Mouse (Mus musculus) embryo, embryonic 10 days (tissue): ENCODE data around the gene Tmem51.

Experiments used
- DNase-seq: peaks from one replicate; pipeline ENCODE4 v3.0.0-alpha.2; 2015; ENCODE audit warnings: low spot score

Gene Tmem51

DNA sequence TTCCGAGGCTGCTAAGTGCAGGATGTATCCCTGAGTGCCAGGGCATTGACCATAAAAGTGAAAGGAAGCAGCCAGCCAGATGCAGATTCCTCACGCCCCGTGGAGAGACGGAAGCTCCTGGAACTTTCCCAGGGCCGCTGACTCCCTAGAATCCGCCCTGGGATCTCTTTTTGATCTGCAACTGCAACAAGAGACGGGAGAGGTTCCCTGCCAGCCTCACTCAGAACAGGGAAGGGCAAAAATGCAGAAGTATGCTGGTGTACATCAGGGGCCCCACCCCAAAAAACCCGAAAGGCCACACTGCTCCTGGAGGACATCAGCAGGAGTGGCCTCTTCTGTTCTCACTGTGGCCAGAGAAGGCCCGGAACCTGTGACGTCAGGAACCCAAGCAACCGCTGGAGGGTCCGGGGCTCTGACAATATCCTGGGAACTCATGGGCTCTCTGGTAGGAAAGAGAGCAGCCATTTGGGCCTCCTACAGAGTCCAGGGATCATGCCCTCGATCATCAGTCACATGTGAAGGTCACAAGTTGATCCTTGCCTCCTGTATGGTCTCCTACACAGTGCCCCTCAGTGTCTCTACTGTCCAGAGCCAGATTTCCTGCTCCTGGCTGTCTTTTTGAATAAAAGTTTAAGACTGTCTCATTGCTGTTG is 2.3 kb downstream of the Tmem51 start:
- no peak for DNase-seq

DNA sequence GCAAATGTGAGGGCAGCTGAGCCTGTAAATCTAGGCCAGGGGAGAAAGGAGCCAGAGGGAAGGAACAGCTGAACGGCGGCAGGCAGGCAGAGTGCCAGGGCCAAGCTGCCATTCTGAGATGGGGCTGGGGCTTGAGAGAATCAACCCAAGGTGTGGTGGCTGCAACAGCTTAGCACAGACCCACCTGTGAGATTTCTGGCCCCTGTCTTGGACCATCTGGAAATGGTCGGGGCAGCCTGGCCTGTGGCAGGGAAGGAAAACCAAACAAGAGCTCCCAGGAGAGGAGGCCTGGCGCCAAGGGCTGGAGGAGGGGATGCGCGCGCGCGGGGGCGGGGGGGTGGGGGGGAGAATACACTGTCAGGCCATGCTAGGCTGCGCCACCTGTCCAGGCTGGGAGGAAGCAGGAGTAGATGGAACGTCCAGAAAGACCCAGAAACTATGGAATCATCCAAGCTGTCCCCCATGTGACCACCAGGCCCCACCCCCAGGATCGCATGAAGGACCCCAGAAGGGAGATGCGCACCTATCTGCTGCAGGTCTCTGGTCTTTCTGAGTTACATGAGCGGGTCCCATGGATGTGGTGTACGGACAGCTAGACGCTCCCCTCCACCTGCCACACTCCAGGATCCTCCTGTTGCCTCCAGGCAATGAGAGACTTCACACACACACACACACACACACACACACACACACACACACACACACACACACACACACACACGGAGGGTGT is 3.0 kb downstream of the Tmem51 start:
- DNase-seq = no peak

DNA sequence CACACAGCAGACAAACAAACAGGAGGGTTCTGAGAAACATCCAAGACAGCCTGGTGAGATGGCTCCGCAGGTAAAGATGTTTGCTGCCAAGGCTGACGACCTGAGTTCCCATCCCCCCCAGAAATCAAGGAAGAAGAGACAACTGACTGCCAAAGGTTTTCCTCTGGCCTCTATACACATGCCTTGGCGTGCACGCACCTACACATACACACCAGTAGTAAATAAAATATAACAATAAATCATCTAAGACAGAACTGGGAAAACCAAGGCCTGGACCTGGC is 3.7 kb downstream of the Tmem51 start:
- DNase-seq = no peak

DNA sequence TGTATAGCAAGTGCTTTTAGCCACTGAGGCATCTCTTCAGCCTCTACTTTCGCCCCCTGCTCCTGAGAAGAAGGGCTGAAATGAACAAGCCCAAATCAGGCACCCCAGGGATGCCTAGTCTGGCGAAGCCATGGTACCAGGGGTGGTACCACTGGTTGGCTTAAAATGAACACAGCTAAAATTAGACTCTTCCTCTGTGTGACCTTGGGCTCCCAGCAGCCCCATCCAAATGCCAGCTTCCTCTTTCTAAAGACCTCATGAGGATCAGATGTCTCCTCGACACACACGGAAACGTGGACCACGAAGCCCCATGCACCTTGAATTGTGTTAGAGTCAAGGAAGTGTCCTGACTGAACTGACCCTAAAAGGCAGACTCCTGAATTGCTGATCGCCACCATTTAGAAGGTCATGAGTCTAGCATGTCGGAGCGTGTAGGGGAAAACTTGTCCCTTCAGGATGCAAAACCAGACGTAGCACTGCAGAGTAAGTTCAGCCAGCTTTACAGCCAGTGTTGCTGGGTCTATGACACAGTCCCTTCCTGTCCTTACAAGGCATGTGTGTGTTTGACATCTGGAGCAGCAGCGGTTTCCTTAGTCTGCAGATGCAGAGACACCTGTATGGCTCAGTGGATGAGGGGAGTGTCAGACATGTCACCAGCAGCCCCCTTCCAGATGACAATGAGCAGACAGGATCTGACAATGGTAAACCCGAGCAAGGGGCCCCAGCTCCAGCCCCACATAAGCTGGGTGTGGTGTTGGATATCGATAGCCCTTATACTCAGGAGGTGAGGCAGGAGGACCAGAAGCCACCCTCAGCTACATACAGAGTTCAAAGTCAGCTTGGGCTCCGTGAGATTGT is 4.2 kb downstream of the Tmem51 start:
- DNase-seq = no peak

DNA sequence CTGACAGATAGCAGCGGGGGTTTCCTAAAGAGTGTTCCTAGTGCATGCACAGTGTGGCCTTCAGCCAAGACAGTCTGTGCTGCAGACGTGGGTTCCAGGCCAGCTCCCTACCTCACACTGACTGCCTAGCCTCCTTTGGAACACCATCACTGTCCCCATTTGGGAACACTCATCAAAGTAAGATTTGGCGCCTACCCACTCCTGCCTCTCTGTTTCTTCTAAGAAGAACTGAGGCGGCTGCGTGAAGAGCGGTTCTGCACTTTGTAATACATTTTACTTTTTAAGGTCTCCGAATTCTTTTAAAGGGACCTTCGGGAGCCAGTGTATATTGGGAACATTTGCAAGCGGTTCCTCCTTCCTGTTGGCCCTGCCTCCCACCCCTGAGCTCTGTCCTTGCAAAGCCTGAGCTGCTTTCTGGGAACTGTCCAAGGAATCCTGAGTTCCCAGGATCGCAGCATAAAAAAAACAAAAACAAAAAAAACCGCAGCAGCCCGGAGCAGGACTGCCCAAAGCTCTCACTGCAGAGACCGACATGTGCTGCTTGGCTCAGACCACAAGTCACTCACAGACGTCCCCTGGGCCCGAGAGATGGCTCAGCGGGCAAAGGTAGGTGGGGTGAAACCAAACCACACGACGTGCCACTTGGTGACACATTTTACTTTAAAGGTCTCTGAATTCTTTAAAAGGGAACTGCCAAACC is 6.4 kb downstream of the Tmem51 start:
- no peak for DNase-seq

DNA sequence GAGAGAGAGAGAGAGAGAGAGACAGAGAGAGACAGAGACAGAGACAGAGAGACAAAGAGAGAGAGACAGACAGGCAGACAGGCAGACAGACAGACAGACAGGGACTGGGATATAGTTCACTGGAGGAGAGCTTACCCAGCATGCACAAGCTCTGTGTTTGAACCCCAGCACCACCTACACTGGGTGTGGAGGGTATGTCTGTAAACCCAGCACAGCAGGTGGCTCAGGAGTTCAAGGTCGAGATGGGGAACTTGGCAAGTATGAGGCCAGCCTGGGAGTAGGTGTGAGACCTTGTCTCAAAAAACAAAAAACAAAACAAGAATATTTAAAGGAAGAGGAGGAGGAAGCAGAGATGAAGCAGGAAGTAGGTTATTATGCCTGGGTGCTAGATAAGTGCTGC is 7.2 kb downstream of the Tmem51 start:
- DNase-seq = no peak

DNA sequence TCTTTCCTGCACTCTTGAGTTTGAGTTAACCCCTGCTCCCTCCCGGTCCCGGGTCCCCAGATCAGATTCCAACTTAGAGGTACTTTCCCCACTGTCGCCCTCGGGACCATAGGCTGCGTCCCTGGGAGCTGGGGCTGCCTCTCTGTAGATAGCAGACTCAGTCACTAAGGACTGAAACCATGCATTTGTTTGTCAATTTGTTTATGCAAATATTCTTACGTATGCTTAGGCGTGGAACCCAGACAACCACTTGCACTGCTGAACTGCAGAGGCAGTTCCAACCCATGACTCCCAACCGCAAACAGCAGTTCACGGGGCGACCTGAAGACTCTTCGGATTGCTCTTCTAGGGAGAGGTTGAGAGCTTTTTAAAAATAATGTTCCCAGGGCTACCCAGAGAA is 8.2 kb downstream of the Tmem51 start:
- DNase-seq = no peak

DNA sequence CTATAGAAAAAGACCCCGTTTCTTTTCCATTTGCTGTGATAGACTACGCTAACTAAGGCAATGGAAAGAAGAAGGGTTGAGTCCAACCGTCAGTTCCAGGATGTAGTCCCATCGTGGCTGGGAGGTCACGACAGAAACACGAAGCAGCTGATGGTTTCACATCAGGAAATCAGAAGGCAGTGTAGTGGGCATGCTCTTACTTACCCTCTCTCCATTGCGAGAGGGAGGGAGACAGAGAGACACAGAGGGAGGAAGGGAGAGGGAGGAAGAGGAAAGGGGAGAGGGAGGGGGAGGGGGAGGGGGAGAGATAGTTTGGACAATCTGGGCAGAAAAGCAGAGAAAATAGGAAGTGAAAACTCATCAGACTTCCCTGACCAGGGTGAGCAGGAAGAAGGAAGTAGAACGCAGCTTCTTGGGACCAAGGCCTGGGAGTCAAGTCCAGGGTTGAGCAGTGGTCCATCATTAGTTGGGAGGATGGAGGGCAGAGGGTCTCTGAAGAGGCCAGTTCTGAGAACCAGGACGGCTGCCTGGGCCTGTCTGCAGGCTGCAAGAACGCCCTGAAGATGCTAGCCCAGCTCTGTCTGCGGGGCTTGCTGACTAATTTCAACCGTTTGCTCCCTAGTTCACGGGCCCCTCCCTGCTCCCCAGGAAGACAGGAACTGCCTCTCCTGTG is 9.9 kb downstream of the Tmem51 start:
- DNase-seq = no peak

DNA sequence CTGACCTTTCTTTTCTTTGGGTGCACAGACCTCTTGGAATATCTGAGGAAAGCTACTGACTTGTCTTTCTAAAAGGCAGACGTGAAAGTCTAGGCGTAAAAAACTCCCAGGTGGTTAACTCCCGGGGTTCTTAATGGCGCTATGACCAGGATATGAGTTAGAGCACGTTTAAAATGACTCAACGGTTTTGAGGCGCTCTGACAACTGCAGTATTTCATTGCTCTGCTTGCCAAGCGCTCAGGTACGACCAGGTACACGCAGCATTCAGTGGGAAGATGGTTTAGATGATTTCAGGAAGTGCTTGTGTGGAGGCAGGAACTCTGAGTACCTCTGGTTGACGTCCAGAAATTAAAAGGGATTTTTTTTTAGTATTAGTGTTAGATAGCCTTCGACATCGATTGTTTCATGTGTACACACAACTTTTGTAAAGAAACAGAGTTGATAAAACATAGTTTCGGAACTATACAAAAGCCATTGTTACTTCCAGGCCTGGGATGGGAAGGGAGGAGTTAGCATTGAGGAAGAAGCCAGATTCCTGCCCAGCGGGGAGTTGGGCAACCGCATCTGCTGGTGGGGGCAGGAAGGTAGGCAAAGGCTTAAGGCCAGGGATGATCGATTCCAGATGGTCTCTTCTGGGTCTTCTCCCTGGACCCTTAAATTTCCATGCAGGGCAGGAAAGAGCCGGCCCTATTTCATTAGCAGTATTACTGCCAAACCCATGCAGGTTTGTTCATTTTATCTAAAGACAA is 12.7 kb downstream of the Tmem51 start:
- peak; percentile 84 for DNase-seq

DNA sequence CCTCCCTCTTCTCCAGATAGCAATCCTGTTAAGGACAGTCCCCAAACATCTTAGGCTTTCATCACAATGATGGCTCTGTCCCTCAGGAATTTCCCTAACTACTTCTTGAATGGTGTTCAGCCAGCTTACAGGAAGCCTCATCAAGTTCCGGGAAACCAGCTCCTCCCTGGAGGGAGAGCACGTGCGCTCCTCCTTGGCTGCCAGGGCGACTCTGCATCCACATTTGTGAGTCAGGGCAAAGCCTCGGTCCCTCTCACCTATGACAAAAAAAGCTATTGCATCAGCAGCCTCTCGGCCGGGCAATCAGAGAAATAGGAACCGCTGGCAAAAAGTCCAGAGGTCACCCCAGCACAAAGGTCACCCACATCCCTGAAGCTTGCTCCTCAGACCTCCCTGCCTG is 13.3 kb downstream of the Tmem51 start:
- DNase-seq = peak; percentile 48

DNA sequence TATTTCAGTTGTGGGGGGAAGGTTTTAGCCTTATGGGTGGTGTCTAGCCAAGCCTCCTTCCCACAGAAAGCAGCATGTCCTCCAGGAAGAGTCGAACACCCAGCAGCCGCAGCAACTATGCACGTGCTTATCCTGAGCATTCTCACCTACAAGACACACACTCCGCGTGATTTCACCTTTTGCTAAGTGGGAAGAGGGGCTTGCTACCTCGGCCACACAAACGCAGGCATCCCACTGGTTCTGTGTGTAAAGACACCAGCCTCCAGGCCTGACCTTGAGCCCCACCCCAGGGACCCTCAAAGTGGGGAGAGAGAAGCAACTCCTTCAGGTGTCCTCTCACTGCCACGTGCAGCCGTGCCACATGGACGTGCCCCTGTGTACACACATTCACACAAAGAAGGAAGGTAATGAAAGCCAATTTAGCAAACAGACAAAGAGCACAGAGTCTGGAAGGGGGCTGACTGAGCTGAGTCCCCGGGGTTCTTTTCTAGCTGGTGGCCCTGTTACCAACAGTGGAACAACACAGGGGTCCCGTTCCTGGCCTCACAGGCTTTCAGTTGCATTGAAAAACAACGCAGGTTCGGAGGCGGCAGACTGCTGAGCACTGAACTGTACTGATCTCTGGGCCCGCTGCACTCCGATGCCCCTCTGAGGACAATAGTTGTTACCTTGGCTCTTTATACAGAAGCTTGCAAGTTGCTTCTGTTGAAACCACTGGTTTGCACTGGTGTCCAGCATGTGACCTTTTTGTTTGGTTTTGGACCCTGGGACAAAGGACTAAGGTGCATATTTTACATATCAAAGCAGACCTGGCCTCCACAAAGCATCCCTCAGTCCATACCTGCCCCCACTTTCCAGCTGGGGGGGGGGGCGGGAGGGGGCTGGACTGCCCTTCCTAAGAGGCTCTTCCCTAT is 14.9 kb downstream of the Tmem51 start:
- no peak for DNase-seq

DNA sequence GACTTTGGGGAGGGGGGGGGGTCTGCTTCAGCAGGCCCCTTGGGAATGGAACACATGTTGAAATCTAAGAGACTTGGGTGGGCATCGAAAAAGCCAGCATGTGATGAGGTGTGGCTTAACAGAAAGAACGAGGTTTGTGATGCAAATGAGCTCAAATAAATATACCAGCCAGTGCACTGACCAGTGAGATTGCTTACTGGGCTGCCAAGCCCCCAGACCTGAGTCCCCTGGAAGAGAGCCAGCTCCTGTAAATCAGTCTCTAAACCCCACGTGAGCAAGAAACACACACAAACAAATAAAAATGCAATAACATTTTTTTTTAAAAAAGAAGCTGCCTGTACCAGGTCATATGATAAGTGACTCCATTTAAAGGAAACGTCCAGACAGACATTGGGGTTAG is 17.5 kb downstream of the Tmem51 start:
- DNase-seq = no peak

DNA sequence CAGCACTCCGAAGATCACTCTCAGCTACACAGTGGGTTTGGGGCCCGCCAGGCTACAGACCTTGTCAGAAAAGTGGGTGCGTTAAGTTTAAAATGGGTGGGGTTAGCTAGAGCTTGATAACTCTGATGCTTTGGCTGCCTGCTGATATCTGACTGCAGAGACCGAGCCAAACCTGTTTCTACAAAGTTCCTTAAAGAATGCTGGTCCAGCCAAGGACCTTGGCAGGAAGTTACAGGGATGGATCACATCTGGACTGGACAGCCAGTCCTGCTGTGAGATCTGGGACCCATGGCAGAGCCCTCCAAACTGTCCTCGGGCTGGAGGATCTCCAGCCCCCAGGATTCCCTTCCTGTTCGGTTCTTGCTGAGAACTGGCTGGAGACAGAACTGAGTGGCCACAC is 18.3 kb downstream of the Tmem51 start:
- no peak for DNase-seq

DNA sequence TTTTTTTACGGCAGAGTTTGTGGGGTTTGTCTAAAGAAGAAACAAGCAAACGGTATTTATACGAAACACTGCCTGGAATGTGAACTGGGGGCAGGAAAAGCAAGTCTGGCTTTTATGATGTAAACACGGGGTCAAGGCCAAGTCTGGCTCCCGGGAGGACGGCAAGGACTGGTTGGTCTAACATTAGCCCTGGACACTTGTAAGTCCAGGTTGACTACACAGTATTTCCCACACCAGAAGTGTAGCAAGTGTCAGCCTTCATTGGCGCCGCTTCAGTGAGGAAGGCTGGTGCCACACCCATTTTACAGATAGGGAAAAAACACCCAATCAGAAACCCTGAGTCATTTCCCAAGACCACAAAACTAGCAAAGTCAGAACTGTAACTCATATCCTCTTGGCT is 18.8 kb downstream of the Tmem51 start:
- no peak for DNase-seq

DNA sequence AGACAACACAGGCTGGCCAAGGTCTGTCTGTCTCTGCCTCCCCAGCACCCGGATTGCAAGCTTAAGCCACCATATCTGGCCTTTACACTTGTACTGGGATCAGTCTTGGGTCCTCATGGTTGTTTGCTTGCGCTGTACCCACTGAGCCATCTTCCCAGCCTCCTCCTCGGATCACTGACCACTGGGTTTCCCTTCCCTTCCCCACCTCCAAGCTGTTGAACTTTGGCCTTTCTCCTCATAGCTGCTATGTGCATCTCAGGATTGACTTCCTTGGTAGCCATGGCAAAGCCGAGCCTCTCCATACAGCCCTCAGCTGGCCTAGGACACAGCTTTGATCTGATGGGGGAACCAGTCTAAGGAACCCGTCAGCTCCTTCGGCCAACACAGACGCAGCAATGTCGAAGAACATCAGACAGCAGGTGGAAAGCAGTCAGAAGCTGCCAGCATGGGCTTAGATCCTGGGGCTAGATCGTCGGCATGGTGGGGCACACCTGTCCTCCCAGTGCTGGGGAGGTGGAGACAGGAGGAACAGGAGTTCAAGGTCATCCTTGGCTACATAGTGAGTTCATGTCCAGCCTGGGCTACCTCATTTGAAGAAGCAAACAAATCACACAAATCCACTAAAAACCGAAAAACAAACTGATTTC is 19.4 kb downstream of the Tmem51 start:
- DNase-seq = no peak

DNA sequence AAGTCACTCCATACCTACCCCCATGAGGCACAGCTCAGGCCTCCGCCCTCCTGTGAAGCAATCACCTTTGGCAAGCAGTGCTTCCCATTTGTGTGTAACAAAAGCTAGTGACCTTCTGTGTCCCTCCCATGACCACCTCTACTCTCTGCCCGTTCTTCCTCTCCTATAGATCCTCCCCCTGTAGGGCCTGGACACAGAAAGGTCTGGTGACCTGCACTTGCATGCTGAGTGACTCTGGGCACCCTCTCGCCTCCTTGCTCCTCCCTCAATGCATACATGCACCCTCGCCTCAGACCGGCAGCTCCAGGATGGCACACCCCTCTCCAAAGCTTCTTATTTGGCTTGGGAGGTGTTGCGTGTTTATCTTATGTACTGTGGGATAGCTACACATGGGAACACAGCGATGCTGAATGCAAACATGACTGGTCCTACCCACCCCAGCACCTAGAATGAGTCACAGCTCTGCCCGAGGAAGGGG is 21.0 kb downstream of the Tmem51 start:
- DNase-seq = no peak

DNA sequence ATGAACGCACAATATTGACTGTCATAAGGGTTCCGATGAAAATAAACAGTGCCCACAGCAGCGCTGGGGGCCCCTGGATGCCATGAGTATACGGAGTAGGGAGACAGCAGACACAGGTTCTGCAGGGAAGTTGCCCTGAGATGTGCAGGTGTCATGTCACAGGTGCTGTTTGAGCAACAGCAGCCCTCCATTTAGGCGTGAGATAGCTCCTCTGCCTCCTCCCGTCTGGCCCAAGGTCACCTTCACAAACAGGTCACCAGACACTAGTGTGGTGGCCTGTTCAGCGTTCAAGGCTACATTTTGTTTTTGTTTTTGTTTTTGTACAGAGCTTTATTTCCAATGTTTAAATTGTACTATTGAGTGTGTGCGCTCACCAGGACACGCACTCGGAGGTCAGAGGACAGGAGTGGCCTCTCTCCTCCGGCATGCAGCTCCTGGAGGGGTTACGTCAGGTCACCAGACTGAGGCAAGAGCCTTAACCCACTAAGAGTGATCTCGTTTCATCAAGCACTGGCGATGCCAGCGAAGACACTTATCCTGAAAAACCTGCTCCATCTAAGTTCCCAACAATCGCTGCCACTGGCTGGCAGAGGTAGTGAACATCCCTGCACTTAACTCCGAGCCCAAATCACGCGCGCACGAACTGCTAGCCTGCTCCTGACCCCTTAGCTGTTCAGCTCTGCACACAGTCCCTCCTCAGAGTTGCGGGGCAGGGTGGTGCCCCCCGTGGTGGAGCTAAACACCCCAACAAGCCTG is 22.4 kb downstream of the Tmem51 start:
- DNase-seq = no peak

DNA sequence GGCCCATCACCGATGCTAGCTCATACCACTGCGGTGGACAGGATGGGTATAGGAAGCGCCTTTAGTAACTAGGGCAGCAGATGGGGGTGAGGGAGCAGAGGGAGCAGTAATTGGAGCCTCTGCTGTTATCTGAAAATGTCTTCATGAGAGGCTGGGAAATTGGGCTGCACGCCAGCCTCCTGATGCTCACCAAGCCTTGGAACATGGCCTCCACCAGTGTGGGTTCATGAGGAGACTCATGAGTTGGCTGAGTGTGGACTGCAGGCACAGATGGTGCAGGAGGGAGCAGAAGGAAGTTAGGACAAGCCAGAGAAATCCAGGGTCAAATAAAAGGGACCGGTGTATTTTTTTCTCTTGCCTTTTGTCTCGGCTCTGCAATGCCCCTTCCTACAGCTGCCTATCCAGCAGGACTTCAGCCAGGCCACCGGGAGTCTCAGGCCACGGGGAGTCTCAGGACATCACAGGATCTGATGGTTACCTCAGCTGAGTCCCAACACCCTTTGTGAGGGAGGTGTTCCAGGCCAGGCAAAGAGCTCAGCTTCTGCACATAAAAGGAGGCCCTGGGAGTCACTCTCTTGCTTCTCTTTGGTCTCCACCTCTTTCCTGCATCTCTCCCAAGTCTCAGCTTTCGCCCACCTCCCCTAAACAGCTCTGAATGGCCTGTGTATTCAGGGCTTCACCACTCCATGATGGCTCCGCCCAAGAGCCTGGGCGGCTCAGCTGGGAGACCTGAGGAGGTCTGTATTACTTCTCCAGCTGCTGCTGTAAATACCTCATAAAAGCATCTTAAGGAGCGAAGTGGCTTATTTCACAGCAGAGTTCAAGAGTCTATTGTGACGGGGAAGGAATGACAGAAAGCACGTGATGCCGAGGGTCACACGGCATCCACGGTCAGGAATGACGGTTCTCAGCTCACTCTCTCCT is 23.4 kb downstream of the Tmem51 start:
- no peak for DNase-seq
